Mouse (Mus musculus): Measurements from ENCODE around the gene Nfib. TPM values are rescaled to one million over a fixed set of nuclear protein-coding genes. Genes with fewer than 3 reads are reported as not detected.

Nfib gene
- total RNA-seq, 2 experiments from 2014 or later, result 83.2 to 103 TPM

DNA sequence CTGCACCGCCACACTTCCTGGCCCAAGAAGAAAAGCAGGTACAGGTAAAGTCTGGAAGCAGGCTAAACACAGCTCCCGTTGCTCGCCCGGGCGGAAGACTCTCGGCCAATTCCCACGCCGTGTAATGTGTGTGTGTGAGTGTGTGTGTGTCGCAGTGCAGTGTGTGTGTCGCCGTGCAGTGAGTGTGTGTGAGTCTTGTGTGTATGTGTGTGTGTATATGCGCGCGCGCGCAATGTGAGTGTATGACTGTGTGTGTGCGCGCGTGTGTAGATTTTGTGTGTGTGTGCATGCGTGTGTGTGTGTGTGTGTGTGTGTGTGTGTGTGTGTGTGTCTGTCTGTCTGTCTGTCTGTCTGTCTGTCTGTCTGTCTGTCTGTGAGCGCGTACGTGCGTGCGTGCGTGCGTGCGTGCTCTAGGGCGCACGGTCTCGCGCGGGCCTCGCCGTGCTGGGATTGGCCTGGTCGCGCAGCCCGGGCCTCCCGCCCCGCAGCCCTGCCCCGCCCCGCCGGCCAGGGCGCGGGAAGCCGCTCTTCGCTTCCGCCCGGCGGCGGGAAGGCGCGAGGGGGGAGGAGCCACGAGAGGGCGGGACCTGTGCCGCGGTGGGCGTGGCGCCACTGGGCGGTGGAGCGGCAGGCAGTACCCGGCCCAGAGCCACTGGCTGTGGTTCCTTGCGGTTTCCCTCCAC is 192.7 kb downstream of the Nfib start:
- DNase-seq, result peak; percentile 99

DNA sequence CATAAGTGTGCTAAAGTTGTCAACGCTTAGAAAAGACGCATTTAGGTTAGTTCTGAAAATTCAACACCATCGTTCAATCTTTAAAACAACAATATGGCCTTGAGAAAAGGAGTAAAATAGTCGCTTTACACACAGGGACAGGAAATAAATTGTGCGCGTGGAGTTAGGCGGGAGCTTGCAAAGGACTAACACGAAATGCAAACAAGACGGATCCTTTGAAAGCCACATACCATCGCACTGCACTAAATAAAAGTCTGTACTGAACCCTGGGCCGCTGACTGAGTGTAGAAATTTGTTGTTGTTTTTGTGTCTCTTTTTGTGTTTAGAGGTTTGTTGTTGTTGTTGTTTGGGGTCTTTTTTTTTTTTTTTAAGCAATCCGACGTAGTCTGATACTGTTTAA is 193.2 kb downstream of the Nfib start:
- DNase-seq, result peak in 1 of 2 experiments; percentile 27

DNA sequence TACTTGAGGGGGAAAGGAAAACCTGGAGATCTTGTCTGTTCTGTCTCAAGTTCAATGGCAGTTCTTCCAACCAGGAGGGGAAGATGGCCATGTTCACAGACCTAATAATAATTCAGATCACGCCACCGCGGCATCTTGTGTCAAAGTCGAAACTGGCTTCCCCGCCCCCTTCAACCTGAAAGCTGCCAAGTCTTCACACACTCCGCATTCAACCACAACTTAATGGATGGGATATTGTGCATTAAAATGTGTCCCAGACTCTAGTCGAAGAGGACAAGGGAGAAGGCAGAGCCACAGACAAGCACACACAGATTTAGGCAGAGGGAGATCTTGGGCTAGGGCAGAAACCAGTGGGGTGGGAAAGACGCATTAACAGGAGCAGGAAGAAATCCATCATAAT is 194.0 kb downstream of the Nfib start:
- peak; percentile 57 to 66 for DNase-seq

DNA sequence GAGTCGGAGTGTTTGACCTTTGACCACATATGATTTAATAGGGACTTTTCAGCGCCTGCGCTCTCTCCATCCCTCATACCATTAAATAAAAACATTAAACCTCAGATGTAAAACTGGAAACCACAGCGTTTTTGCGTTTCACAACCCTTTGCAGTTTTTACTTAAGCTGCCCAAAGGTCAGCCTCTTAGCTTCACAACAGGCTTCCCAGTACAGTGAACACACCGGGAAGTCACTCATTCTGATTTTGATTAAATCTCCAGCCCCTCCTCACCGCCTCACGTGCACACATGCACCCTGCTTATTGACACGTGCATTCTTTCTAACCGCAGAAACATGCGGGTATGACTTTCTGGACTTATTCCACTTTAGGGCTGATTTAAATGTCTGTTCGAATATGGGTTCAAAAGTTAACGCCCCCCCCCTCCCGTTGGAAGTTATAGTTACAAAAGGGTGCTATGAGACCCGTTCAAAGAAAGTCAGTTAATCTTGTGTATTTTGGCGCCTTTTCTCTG is 194.5 kb downstream of the Nfib start:
- DNase-seq, result peak in 1 of 2 experiments; percentile 41

DNA sequence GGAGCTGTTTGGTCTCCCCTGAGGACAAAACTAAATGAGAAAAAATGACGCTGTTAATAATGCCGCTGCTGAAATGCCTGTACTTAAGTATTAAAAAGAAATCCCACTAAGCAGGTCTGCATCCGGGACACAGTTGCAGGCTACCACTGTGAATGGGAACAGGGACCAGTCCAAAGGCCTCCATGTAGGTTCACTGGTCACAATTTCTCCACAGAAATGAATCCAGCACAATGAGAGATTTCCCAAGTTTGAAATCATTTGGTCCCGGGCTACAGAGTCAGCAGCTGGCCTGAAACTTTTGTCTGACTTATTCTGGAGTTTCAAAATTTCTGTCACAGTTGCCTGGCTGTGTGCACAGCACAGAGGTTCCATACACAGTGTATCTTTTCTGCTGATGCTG is 195.8 kb downstream of the Nfib start:
- no peak for DNase-seq

DNA sequence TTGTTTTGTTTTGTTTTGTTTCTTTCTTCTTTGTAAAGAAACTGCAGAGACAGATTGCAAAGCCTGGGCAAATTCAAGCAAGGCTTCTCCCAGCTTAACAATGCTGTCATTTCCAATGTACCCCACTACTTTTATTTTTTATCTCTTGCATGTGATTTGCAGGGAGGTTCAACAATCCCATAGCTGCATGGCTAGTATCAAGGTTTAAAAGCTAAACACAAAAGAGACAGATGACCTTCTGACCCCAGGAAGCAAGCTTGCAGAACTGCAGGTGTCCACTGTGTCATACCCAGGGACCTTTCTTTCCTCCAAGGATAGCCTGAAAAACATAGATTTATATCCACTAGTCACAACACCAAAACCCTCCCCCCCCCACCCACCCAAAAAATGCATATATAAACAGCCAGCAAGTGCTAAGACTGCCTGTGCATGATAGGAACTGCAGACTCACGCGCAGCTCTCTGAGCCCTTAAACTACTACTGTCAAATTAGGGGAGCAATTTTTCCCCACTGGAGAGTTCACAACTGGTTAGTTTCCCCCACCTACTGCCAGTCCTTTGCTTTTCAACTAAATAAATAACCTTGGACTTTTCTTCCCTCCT is 196.3 kb downstream of the Nfib start:
- no peak for DNase-seq

DNA sequence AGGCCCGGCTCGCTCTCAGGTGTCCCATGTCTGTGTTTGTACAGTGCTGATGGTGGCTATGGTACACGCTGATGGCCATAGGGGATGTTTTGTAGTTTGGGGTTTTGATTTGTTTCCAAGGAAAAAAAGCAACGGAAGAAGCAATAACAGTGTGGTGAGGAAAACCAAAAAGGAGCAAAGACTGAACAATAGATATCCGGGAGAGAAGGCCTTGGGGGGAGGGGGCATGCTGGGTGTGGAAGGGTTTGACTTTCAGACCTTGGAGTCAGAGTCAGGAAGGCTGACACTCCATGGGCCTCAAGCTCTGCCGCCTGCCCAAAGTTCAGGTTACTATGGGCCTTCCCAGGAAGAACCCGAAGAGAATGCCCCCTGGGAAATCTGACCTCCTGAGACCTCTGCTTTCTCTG is 197.3 kb downstream of the Nfib start:
- DNase-seq, result peak; percentile 56 to 74

DNA sequence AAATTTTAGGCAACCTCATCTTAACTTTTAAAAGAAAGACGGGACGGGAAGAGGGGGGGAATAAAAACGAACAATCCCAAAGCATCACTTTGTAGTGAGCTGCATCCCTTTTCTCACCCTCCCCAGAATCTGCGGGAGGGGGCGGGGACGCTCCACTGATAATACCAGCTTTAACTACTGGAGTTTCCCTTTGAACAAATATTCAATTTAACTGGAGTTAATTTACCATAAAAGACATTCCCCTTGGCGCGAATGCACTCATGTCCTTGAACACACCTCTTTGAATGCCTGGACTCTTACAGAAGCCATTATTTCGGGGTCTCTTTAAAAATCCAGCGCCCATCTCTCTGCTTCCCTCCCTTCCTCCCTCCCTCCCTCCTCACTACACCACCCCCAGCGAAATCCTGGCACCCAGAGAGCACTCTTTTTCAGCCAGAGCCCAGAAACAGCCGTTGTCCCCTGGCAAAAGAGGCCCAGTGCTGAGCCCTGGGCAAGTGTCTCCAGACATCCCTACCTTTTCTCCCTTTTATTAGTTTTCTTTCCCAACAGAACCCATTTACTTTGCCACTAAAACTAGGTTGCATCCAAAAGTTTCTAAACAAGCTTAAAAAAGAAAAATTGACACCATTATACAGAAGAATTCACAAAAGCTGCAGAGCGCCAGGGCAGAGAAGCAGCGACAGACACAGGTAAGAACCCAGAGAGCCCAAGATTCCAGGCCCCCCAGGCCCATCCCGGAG is 197.8 kb downstream of the Nfib start:
- peak; percentile 74 to 79 for DNase-seq

DNA sequence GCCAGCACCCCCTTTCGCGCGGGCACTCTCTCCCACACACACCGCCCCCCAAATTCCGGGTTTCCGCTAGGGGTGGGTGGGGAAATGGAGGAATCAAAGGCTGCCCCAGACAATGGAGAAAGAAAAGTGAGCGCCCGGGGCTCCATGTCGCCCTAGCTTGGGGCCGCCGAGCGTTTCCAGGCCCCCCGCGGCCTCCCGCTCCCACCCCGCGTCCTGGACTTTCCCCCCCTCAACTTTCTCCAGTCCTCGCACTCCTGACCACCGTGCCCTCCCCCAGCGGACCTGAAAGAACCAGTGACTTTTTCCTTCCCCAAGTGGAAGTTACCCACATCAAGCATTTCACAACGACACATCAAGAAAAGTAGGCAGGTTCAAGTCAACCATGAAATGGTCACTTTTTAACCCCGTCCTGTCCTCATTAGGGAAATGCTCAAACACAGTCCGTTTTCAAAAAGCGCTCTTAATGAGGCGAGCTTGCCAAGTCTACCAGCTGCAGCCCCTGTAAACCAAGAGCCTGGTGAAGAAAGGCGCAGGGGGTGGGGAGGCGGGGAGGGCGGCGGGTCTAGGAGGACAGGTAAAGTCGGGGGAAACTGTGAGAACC is 198.7 kb downstream of the Nfib start:
- DNase-seq, result peak; percentile 66 to 79

DNA sequence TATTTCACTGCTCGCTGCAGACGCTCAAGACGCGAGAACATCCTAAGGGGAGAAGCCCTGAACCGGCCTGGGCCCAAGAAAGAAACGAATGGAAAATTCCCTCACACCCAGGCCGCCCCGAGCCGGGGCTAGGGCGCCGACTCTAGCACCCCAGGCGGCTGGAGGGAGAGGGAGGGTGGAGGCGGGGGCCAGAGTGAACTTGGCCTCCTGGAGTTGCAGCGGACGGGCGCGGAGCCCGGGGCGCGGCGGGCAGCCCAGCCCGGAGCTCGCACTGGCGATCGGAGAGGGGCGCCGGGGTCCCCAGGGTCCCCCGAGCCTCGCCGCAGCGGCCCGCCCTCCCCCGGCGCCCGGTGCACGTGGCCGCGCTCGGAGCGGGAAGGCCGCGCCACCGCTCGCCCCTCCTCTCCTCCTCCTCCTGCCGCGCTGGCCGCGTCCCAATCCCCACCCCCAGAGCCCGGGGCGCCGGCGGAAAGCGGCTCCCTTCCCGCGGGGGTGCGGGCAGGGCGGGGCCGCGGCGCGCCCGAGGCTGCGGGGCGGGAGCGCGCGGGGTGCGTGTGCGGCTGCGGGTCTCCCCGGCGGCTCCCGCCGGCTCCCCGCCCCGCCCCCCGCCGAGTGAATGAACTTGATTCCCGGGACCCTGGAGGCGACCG is 199.3 kb downstream of the Nfib start:
- peak; percentile 97 to 98 for DNase-seq

DNA sequence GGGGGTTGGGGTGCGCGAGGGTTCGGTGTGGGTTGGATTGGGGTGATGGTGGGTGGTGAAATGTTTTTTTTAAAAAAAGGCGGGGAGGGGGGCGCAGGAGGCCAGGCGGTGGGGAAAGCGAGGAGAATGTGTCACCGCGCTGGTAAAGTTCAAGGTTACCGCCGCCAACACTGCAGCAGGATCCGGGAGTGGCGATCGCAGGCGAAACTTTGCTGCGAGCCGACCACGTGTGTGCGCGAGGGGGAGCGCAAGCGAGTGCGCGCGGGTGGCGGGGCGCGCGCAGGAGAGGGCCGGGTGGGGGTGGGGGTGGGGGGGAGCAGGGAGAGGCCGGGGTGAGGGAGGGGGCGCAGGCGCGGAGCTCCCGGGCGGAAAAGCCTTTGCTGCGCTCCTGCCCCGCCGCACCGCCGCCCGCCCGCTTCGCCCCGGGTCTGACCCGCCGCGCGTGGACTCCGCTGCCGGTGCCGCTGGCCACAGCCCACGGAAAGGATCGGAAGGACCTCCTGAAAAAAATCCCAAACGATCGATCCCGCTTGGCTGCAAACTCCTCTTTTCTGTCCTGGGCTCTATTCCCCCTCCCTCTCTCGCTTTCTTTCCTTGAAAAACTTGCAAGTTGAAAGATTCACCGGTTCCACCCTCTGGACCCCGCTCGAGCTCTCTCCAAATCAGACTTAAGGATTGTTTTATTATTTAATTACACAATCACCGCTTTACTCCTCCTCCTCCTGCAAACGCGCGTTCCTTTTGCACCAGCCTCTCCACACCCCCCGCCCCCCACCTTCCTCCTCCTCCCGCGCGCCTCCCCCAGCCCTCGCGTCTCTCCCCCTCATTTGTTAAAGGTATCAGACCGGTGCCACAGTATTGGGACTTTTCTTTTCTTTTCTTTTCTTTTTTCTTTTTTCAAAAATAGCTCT is 200.2 kb downstream of the Nfib start:
- peak; percentile 88 for DNase-seq

DNA sequence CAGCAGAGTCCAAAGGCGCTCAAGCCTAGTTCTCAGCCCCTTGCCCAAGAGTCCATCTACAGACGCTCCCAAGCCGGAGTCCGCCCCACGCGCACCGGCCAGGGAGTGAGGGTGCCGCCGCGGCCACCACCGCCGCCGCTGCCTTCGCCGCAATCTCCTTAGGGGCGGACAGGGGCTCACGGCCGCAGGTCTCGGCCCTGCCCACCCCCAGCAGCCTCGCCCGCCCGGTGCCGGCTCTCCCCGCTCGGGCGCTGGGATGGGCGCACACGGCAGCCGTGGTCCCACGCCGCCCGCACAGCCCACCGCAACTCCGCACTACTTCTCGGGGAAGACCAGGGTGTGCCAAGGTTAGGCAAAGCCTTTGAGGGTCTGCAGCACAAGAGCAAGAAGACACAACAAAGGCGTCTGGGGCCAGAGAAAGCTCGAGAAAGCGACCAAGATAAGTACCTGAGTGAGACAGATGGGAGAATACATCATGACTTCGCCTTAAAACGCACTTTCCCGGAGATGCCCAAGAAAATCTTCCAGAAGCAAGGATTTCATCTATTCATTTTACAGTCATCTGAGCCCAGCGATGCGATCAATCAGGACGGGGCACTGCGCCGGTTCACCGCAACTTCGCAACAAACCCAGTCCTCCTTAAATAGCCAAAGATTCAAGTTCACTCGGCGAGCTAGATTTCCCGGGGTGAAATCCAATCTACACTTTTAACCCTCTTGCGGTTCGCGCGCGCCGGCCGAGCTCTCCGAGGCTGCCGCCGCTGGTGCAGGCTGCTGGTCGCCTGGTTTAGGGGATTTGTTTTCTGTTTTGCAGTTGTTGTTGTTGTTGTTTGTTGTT is 201.0 kb downstream of the Nfib start:
- DNase-seq, result peak; percentile 56 to 70

DNA sequence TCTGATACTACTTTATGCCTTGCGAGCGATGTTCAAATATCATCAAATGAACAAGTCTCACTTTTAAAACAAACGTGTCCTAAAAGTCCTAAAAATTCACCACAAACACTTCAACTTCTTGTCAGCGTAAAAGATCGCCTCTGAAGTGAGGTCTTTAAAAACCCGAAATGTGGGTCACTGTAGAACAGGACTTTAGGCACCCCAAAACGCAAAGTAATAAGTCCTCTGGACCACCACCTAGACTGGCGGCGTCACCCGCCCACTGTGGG is 201.6 kb downstream of the Nfib start:
- DNase-seq, result no peak

DNA sequence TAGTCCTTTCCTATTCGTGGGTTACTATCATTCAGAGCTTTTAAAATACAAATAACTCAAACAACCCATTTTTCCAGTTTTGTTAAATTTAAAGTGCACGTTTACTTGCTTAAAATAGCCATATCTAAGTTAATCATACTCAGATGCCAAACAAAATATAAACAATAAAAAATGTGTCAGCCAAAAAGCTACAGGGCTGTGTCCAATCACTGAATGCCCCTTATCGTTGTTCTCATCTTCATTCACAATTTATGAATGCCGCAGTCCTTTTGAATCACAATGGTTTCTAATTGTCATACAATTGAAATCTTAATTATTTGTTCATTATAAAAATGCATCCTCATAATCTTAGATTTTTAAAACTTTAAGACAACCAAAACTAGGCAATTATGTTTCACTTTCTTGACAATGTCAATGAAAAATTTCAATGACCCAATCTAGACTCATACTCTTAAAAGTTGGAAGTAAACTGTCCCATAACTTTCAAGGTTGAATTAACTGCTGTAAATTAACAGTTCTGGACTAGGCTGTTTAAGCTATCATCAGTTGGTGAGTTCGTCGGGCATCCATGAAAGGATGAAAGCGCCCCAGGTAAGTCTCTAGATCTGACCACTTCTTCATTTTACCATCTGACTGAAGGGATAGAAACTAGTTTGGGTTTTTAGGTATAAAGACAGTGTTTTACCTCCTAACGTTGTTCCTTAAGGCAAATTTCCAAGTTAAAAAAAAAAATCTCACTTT is 202.1 kb downstream of the Nfib start:
- no peak for DNase-seq

DNA sequence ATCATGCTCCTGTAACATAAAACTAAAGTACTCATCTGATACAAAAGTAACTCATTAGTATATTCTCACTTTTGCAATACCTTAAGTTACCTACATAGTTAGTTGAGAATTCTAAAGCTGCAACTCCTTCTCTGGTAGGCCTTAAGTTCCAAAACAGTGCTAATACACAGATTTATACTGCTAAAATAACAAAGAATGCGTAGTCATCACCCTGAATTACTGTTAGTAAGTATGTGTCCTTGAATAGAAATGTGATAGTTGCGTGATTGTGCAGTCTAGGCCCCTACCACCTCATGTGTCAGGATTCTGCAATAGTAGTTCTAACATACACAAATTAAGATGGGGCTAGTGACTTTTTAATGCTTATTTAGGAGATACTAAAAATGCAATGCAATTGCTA is 202.9 kb downstream of the Nfib start:
- DNase-seq, result no peak

DNA sequence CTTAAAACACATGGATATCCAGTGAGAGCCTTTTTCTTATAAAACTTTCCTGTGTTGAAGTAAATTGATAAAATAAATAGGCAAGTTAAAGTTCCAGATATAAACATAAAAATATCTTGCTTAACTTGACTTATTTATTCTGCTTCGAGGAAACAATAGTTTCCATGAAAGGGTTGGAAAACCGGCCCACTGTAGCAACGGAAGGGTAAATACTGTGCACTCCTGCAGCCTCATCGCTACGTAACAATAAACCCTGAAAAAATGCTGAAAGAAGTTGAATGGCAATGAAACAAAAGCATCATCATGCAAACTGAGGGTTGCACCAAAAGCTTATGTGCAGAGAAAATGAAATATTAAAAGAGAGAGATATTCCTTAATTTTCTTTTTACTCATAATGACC is 203.5 kb downstream of the Nfib start:
- DNase-seq, result no peak

DNA sequence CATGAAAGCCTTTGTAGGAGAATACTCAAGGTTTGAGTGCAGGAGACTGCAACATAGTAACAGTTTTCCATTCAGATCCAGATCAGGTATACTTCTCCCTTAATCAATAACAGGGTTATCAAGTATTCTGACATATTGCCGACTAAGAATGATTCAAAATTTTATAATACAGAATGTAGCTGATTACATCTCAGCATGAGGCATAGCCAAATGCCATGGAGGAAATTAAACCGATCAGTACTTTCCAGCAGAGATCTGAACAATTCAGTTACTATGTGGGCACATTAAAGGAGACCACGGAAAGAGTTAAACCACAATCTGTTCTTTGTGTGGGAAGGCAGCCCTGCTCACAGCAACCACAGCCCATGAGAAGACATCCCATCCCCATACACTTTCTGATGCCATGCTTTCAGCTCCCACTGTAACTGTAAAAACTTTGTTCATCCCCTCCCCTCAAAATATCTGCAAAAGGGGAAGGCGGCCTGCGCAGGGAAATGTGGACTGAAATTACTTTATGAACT is 204.9 kb downstream of the Nfib start:
- no peak for DNase-seq

DNA sequence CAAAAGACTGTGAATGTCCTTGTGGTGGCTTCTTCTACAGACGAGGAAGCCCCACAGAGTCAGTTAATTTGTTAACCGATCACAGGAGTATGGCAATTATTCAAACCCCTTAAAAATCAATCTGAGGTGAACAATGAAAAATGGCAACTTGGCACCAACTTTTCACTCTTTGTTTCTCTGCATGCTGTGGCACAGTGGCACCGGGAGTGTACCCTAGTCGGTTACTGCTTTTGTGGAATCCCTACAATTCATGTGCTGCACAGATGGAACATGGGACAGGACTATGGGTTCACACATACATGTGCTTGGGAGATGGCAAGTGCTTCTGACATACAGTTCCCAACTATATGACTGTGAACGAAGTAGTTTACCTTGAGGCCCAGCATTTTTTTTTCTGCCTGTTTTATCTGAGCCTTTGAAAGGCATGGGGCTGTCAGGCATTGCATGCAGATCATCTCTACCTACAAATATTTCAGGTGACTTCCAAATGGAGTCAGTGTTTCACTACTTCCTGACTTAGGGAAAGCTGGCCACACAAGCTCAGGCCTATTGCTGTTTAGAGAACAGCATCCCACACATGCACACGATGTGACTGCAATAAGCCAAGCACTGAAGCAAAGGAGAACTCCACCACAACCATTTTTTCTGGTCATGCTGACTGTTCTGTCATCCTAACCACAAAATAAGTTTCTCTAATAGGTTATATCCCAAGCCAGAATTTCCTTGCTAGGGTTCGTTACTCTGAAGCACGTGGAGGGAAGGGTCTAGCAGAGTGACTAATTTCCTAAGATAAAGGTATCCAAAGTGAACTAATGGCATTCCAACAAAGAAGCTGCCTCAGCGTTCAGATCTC is 205.6 kb downstream of the Nfib start:
- DNase-seq, result no peak
